Mouse (Mus musculus): ENCODE measurements around the gene Atf4. TPM values are rescaled to one million over a fixed set of nuclear protein-coding genes. Genes with fewer than 3 reads are reported as not detected.

Gene Atf4
- 84.8 and 109 TPM in 2 replicates for polyA plus RNA-seq (2016; fragmentation: Nextera tagmentation; extraction: Ambion mirVana)

DNA sequence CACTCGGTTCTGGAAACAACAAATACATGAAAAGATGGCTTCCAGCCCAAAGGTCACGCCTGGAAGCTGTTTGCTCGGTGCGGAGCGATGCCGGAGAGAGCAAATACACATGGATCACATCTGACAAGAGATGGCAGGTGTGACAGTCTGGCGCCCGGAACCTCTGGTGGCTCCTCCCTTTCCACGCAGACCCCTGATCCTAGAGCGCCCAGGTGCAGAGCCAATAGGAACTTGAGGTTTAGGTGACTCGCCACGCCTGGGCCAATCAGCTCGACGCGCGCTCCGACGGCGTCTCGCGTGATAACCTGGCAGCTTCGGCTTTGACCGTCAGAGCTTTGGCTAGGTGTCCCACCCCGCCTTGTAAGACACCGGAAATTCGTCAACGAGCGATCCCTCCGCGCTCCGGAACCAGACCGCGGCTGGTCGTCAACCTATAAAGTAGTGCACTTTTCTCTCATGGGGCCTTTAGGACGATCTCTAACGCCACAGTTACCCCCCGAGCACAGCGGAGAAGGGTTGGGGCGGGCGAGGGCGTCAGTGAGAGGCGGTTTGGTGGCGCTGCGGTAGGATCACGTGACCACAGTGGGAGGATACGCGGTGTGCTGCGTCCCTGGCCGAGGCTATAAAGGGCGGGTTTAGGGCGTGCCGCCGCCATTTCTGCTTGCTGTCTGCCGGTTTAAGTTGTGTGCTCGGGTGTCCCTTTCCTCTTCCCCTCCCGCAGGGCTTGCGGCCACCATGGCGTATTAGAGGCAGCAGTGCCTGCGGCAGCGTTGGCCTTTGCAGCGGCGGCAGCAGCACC lies at the start of gene Atf4:
Gene Atf4 (plus strand): TSS at position 338 of the 799 bp plus-strand sequence.
- H3K4me3 ChIP-seq = peak within 1 kb of the TSS; percentile 77
- no peaks in the 10 kb centered on the region for H3K9me3 ChIP-seq
- no peaks in the 10 kb centered on the region for H3K27me3 ChIP-seq (ENCODE audit: insufficient read depth, poor library complexity, severe bottlenecking)
- WGBS = under 1% methylated on average over 62 of the region's 62 CpGs
- H3K4me1 ChIP-seq = peaks cover 55% of the 10 kb centered on the region
- DNase-seq (ENCODE audit: low spot score) = peak; percentile 99
- H3K36me3 ChIP-seq = peaks cover 52% of the 10 kb centered on the region
- peak within 1 kb of the TSS; percentile 97 for H3K27ac ChIP-seq

DNA sequence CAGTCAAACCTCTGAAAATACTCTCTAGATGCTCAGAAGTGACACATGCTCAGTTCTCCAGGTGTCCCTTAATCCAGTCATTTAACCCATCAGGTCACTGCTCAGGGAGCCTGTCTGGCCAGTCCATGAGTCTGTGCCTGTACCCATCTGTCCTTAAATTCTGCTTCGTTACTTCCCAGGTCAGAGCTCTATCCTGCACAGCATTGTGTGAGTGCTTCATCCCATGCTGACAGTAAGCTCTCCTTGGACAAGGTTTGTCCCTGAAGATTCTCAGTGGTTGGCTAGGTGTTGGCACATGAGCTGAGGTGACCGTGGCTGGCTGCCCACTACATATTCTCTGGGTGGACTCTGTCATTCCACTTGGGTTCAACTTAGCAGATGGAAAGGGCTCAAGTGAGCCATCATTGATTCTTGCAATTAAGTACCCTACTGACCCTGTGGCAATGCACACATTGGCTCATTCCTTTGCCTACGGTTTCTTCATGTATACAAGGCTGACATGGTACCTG lies 48.9 kb upstream of the Atf4 start:
- H3K27ac ChIP-seq = no peak overlapping the region
- DNase-seq (ENCODE audit: low spot score) = no peak
- no peaks in the 10 kb centered on the region; the same call in none of the 2 replicates for H3K4me1 ChIP-seq
- no peak overlapping the region for H3K4me3 ChIP-seq
- 82% methylated on average over 3 of the region's 3 CpGs for WGBS
- H3K27me3 ChIP-seq (ENCODE audit: insufficient read depth, poor library complexity, severe bottlenecking) = no peaks in the 10 kb centered on the region
- H3K9me3 ChIP-seq = no peaks in the 10 kb centered on the region
- H3K36me3 ChIP-seq = no peaks in the 10 kb centered on the region; the same call in none of the 2 replicates

- Histone ChIP-seq H3K36me3 (peaks cover 3% of the 10 kb centered on the region), H3K27me3 (ENCODE audit: insufficient read depth, poor library complexity, severe bottlenecking) (peaks cover 5% of the 10 kb centered on the region), H3K9me3 (no peaks in the 10 kb centered on the region), H3K4me3 (no peak overlapping the region), H3K4me1 (no peaks in the 10 kb centered on the region; the same call in none of the 2 replicates), H3K27ac (no peak overlapping the region)
- no peak for DNase-seq (ENCODE audit: low spot score)
- WGBS = 34% methylated on average over 4 of the region's 4 CpGs
Observed at GRCm38 (mm10) chr15:80208446-80208845, 46.5 kb upstream of the Atf4 start.

- Histone ChIP-seq H3K9me3 (no peaks in the 10 kb centered on the region), H3K27me3 (ENCODE audit: insufficient read depth, poor library complexity, severe bottlenecking) (peaks cover 5% of the 10 kb centered on the region), H3K4me3 (no peak overlapping the region), H3K4me1 (no peaks in the 10 kb centered on the region), H3K27ac (no peak overlapping the region), H3K36me3 (peaks cover 3% of the 10 kb centered on the region)
- DNase-seq (ENCODE audit: low spot score) = no peak
Observed at GRCm38 (mm10) chr15:80213688-80214087, 41.3 kb upstream of the Atf4 start.

GRCm38 (mm10) chr15:80215716-80216479 lies 39.1 kb upstream of the Atf4 start:
- H3K36me3 ChIP-seq = peaks cover 3% of the 10 kb centered on the region
- no peaks in the 10 kb centered on the region for H3K9me3 ChIP-seq
- no peak overlapping the region for H3K4me3 ChIP-seq
- no peak for DNase-seq (ENCODE audit: low spot score)
- no peak overlapping the region for H3K27ac ChIP-seq
- WGBS = 14% methylated on average over 10 of the region's 10 CpGs
- peaks cover 10% of the 10 kb centered on the region for H3K4me1 ChIP-seq
- H3K27me3 ChIP-seq (ENCODE audit: insufficient read depth, poor library complexity, severe bottlenecking) = peaks cover 5% of the 10 kb centered on the region

- 56% methylated on average over 9 of the region's 9 CpGs for WGBS
- Histone ChIP-seq H3K9me3 (no peaks in the 10 kb centered on the region), H3K27ac (no peak overlapping the region), H3K4me1 (peaks cover 10% of the 10 kb centered on the region), H3K4me3 (no peak overlapping the region), H3K27me3 (ENCODE audit: insufficient read depth, poor library complexity, severe bottlenecking) (peaks cover 5% of the 10 kb centered on the region), H3K36me3 (0 out of 2 replicates have a peak, but pooled peaks cover 3% of the 10 kb centered on the region)
- DNase-seq (ENCODE audit: low spot score) = no peak
Observed at GRCm38 (mm10) chr15:80216480-80216820, 38.5 kb upstream of the Atf4 start.

GRCm38 (mm10) chr15:80217476-80217875 lies 37.5 kb upstream of the Atf4 start:
- Histone ChIP-seq H3K9me3 (no peaks in the 10 kb centered on the region), H3K4me3 (no peak overlapping the region), H3K27me3 (ENCODE audit: insufficient read depth, poor library complexity, severe bottlenecking) (peaks cover under 1% of the 10 kb centered on the region; the same call in 1 of the 2 replicates), H3K36me3 (no peaks in the 10 kb centered on the region), H3K4me1 (peaks cover 10% of the 10 kb centered on the region), H3K27ac (no peak overlapping the region)
- DNase-seq (ENCODE audit: low spot score) = no peak
- 81% methylated on average over 10 of the region's 10 CpGs for whole genome bisulfite sequencing

GRCm38 (mm10) chr15:80219211-80219610 lies 35.8 kb upstream of the Atf4 start:
- WGBS = 30% methylated on average over 14 of the region's 14 CpGs
- peaks cover 20% of the 10 kb centered on the region for H3K4me1 ChIP-seq

GRCm38 (mm10) chr15:80219705-80220657 lies 35.0 kb upstream of the Atf4 start:
- Histone ChIP-seq H3K27ac (peak overlapping the region; percentile 74), H3K36me3 (no peaks in the 10 kb centered on the region)

More at GRCm38 (mm10) chr15:80219211-80219610, 35.8 kb upstream of the Atf4 start:
- no peaks in the 10 kb centered on the region for H3K27me3 ChIP-seq (ENCODE audit: insufficient read depth, poor library complexity, severe bottlenecking)
- DNase-seq (ENCODE audit: low spot score) = peak; percentile 81
- no peaks in the 10 kb centered on the region for H3K9me3 ChIP-seq
- peak overlapping the region; percentile 74 for H3K27ac ChIP-seq
- no peaks in the 10 kb centered on the region for H3K36me3 ChIP-seq
- peak overlapping the region; percentile 29; the same call in 1 of the 2 replicates for H3K4me3 ChIP-seq

DNA sequence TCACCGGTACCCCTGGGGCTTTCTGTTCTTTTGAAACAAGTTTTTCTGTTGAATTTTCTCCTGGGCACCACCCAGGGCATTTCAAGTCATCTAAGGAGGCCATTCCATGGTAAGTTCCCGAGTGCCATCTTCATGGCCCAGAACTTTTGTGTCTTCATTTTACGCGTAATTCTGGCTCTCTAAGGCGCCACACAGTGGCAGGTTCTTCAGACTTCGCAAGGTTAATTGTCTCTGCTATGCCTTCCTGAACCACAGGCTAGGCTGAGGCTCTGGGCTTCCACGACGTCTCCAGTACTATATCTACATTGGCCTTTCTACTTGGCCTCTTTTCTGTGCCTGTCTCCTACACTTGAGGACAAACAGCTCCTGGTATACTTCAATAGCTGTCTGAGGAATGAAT lies 34.0 kb upstream of the Atf4 start:
- 57% methylated on average over 8 of the region's 8 CpGs for WGBS
- DNase-seq (ENCODE audit: low spot score) = no peak
- H3K9me3 ChIP-seq = no peaks in the 10 kb centered on the region
- no peaks in the 10 kb centered on the region for H3K27me3 ChIP-seq (ENCODE audit: insufficient read depth, poor library complexity, severe bottlenecking)
- no peaks in the 10 kb centered on the region for H3K36me3 ChIP-seq
- H3K4me3 ChIP-seq = no peak overlapping the region
- no peak overlapping the region for H3K27ac ChIP-seq
- peaks cover 20% of the 10 kb centered on the region for H3K4me1 ChIP-seq

More at GRCm38 (mm10) chr15:80219705-80220657, 35.0 kb upstream of the Atf4 start:
- 55% methylated on average over 4 of the region's 4 CpGs for WGBS
- H3K4me1 ChIP-seq = peaks cover 20% of the 10 kb centered on the region
- DNase-seq (ENCODE audit: low spot score) = no peak
- H3K9me3 ChIP-seq = no peaks in the 10 kb centered on the region
- peak overlapping the region; percentile 29; the same call in 1 of the 2 replicates for H3K4me3 ChIP-seq
- no peaks in the 10 kb centered on the region for H3K27me3 ChIP-seq (ENCODE audit: insufficient read depth, poor library complexity, severe bottlenecking)

DNA sequence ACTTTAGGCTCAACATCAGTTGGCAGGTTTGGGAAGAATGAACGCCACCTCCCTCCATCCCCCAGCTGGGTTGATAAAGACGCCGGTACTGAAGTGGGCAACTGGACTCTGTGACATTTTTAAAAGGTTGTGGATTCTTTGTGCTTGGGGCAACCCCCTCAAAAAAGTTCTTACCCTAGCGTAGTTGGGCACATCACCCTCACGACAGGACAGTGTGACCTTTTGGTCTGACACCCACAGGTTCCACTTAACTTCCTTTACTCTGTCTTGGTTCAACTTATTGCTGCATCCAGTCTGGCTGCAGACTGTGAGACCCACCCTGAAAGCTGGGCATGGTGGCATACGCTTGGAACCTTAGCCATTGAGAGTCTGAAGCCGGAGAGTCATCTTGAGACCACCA lies 31.2 kb upstream of the Atf4 start:
- Histone ChIP-seq H3K4me3 (no peak overlapping the region), H3K4me1 (peaks cover 19% of the 10 kb centered on the region), H3K9me3 (no peaks in the 10 kb centered on the region), H3K27ac (no peak overlapping the region), H3K36me3 (no peaks in the 10 kb centered on the region), H3K27me3 (ENCODE audit: insufficient read depth, poor library complexity, severe bottlenecking) (no peaks in the 10 kb centered on the region)
- WGBS = 66% methylated on average over 7 of the region's 7 CpGs
- DNase-seq (ENCODE audit: low spot score) = no peak

DNA sequence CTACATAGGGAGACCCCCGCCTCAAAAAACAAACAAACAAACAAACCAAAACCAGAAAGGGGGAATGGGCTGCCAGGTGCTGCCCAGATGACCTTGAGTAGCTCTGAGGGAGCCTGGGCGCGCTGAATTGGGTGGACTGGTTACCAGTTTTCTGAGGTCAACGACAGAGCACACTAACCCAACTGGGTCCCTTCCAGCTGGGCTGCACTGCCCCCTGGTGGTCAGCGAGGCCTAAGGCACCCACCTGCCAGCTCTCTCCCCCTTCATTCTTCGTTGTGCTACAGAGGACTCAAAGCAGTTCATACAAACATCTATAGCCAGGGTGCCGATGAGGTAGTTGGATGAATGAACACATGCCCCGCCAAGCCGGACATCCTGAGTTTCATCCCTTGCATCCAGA lies 29.8 kb upstream of the Atf4 start:
- H3K4me3 ChIP-seq = no peak overlapping the region
- 23% methylated on average over 9 of the region's 9 CpGs for WGBS

More for the DNA sequence above, 29.8 kb upstream of the Atf4 start:
- Histone ChIP-seq H3K27me3 (ENCODE audit: insufficient read depth, poor library complexity, severe bottlenecking) (no peaks in the 10 kb centered on the region), H3K27ac (no peak overlapping the region), H3K9me3 (no peaks in the 10 kb centered on the region), H3K36me3 (no peaks in the 10 kb centered on the region), H3K4me1 (0 out of 2 replicates have a peak, but pooled peaks cover 9% of the 10 kb centered on the region)
- DNase-seq (ENCODE audit: low spot score) = peak; percentile 87

Measured in heart, embryonic 10.5 days (tissue).